Mouse (Mus musculus): ENCODE measurements around the gene Dnmt3l.

GRCm38 (mm10) chr10:78090706-78091491 is 49.2 kb downstream of the Dnmt3l start:
- no peak for TF ChIP-seq CTCF (IDR thresholded peaks at IDR 0.05; ENCODE audit: low read depth, low read length)
- TF ChIP-seq POLR2A (IDR thresholded peaks at IDR 0.05; ENCODE audit: insufficient read depth, low read length), result no peak
- no peak for TF ChIP-seq EP300 (IDR thresholded peaks at IDR 0.05; ENCODE audit: insufficient read depth, low read depth, low read length)
